Mouse (Mus musculus) midbrain, embryonic 13.5 days (tissue): ENCODE results near the gene Akr1c18. TPM values are rescaled to one million over a fixed set of nuclear protein-coding genes. Genes with fewer than 3 reads are reported as not detected.
"Not testable (repeated sequence)": the region's sequence is repeated elsewhere in the genome, so short reads cannot be mapped to it uniquely, and the experiment has no call there.

Source experiments
- ATAC-seq: fragments of 200-750 bp; cut with Nextera tagmentation; 2 replicates; pipeline ENCODE4 v1.8.0; 2017; ENCODE audit warnings: mild to moderate bottlenecking, moderate TSS enrichment, moderate library complexity
- H3K27ac ChIP-seq: fragments of 300-500 bp; sonication (generic); 2 replicates; pipeline ENCODE4 v1.5.1; 2015; ENCODE audit warnings: inconsistent platforms, mild to moderate bottlenecking, moderate library complexity
- H3K27me3 ChIP-seq: fragments of 300-500 bp; sonication (generic); 2 replicates; pipeline ENCODE4 v1.6.1; 2015; ENCODE audit warnings: mild to moderate bottlenecking, inconsistent platforms
- H3K36me3 ChIP-seq: fragments of 300-500 bp; sonication (generic); 2 replicates; pipeline ENCODE4 v1.6.1; 2015; ENCODE audit warnings: mild to moderate bottlenecking, inconsistent platforms
- H3K4me1 ChIP-seq: fragments of 300-500 bp; sonication (generic); replicated peaks from 2 replicates; pipeline ENCODE4 v1.6.1; 2015; ENCODE audit warnings: inconsistent platforms
- H3K4me2 ChIP-seq: fragments of 300-500 bp; sonication (generic); replicated peaks from 2 replicates; pipeline ENCODE4 v1.6.1; 2015; ENCODE audit warnings: moderate library complexity, mild to moderate bottlenecking, inconsistent platforms
- H3K4me3 ChIP-seq: fragments of 300-500 bp; sonication (generic); replicated peaks from 2 replicates; pipeline ENCODE4 v1.5.1; 2015; ENCODE audit warnings: mild to moderate bottlenecking, inconsistent platforms
- H3K9ac ChIP-seq: fragments of 300-500 bp; sonication (generic); replicated peaks from 2 replicates; pipeline ENCODE4 v1.6.1; 2015; ENCODE audit warnings: mild to moderate bottlenecking, inconsistent platforms
- H3K9me3 ChIP-seq: fragments of 300-500 bp; sonication (generic); 2 replicates; pipeline ENCODE4 v1.6.1; 2016; ENCODE audit warnings: mild to moderate bottlenecking, inconsistent platforms
- WGBS: fragments of 180-500 bp; shearing (Covaris S2); methylation state at CpG from one replicate; pipeline ENCODE4 v1.1.7; 2015; 5-methylcytosine and 5-hydroxymethylcytosine counted together
- polyA plus RNA-seq: library from polyadenylated mRNA; unstranded; fragments of >200 nt; fragmentation: Nextera tagmentation; extraction: Ambion mirVana; gene quantifications from 2 replicates; pipeline ENCODE4 v1.2.1, GENCODE M21; 2015

Akr1c18 gene
- polyA plus RNA-seq, result not detected in 2 replicates

- no peaks in the 10 kb centered on the region for H3K9me3 ChIP-seq
- no peak within 1 kb of the TSS for H3K4me2 ChIP-seq
- no peaks in the 10 kb centered on the region for H3K4me1 ChIP-seq
- H3K27ac ChIP-seq, result no peak within 1 kb of the TSS
- ATAC-seq, result no peak
- no peaks in the 10 kb centered on the region for H3K36me3 ChIP-seq
- no peaks in the 10 kb centered on the region for H3K27me3 ChIP-seq
- H3K4me3 ChIP-seq, result no peak within 1 kb of the TSS
- H3K9ac ChIP-seq, result no peak within 1 kb of the TSS
- 80% methylated on average over 5 of the region's 5 CpGs for WGBS
Observed at GRCm38 (mm10) chr13:4150518-4150917, at the start of gene Akr1c18. TSS of gene Akr1c18 (minus strand) at chr13:4150654.

DNA sequence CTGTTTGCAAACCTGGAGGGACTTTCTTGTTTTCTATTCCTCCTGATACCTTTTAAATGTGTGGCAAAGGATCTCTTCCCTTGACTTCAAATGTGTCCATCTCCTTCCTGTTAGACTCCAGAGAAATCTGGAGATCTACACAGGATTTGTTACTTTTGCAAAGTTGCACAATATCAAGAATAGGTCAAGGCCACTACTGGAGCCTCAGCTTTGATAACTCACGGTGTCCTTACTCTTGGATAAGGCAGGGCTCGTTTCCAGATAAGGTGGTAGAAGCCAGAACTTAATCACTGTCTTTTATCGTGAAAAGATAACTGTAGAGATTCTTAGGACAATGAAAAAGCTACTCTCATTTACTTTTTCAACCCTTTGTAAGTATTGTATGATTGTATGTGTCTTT is 42.1 kb upstream of the Akr1c18 start:
- ATAC-seq, result no peak
- Histone ChIP-seq H3K27me3 (no peaks in the 10 kb centered on the region), H3K36me3 (no peaks in the 10 kb centered on the region), H3K9ac (no peak overlapping the region), H3K4me2 (no peak overlapping the region), H3K9me3 (no peaks in the 10 kb centered on the region), H3K4me3 (no peak overlapping the region), H3K4me1 (no peaks in the 10 kb centered on the region), H3K27ac (no peak overlapping the region)
- 82% methylated on average over 3 of the region's 3 CpGs for whole genome bisulfite sequencing

GRCm38 (mm10) chr13:4190904-4191303 is 40.5 kb upstream of the Akr1c18 start, which contains the start of gene Akr1c13:
TSS of gene Akr1c13 (plus strand) at chr13:4191150.
- no peak for ATAC-seq
- no peaks in the 10 kb centered on the region for H3K36me3 ChIP-seq

GRCm38 (mm10) chr13:4188174-4188573 is 37.7 kb upstream of the Akr1c18 start:
- ATAC-seq, result no peak
- no peak overlapping the region for H3K27ac ChIP-seq
- 88% methylated on average over 2 of the region's 2 CpGs for WGBS
- H3K4me1 ChIP-seq, result no peaks in the 10 kb centered on the region
- no peaks in the 10 kb centered on the region for H3K9me3 ChIP-seq
- no peaks in the 10 kb centered on the region for H3K27me3 ChIP-seq
- H3K4me3 ChIP-seq, result no peak overlapping the region
- no peak overlapping the region for H3K9ac ChIP-seq
- no peak overlapping the region for H3K4me2 ChIP-seq
- H3K36me3 ChIP-seq, result no peaks in the 10 kb centered on the region

More at GRCm38 (mm10) chr13:4190904-4191303, 40.5 kb upstream of the Akr1c18 start, which contains the start of gene Akr1c13:
- Histone ChIP-seq H3K27me3 (no peaks in the 10 kb centered on the region), H3K4me2 (no peak within 1 kb of the TSS), H3K4me1 (no peaks in the 10 kb centered on the region), H3K4me3 (no peak within 1 kb of the TSS), H3K27ac (no peak within 1 kb of the TSS), H3K9me3 (no peaks in the 10 kb centered on the region), H3K9ac (no peak within 1 kb of the TSS)
- 81% methylated on average over 3 of the region's 3 CpGs for WGBS

GRCm38 (mm10) chr13:4186641-4187411 is 36.4 kb upstream of the Akr1c18 start:
- H3K36me3 ChIP-seq, H3K9me3 ChIP-seq, ATAC-seq, H3K9ac ChIP-seq, H3K4me2 ChIP-seq, H3K27me3 ChIP-seq, H3K4me1 ChIP-seq, H3K27ac ChIP-seq, H3K4me3 ChIP-seq: not testable (repeated sequence)
- WGBS, result 91% methylated on average over 7 of the region's 7 CpGs

GRCm38 (mm10) chr13:4183116-4183515 is 32.7 kb upstream of the Akr1c18 start:
- no peak overlapping the region for H3K27ac ChIP-seq
- no peak overlapping the region for H3K4me2 ChIP-seq
- no peak overlapping the region for H3K4me3 ChIP-seq
- no peak overlapping the region for H3K9ac ChIP-seq
- 64% methylated on average over 9 of the region's 9 CpGs for WGBS
- no peaks in the 10 kb centered on the region for H3K36me3 ChIP-seq
- H3K4me1 ChIP-seq, result no peaks in the 10 kb centered on the region
- no peak for ATAC-seq
- H3K27me3 ChIP-seq, result no peaks in the 10 kb centered on the region
- peaks cover 4% of the 10 kb centered on the region; the same call in 1 of the 2 replicates for H3K9me3 ChIP-seq

DNA sequence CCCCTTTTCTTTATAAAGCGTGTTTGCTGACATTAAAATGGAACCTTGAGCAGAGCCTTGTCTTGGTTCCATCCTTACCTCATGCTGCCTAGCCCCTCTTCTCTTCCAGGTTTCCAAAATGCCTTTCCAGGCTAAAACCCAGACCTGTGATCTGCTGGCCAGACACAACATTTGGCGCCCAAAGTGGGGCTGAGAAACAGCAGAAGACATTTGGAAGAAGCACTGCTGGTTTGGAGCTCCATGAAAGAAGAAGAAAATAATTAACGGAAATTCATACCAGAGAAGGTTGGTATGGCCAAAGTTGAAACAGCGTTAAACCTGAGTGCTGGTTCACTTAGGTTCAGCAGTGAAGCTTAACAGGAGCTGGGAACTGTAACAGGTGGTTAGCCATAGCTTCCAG is 30.9 kb upstream of the Akr1c18 start:
- WGBS, result 95% methylated on average over 4 of the region's 4 CpGs
- H3K4me1 ChIP-seq, H3K27ac ChIP-seq, H3K27me3 ChIP-seq, H3K4me2 ChIP-seq, ATAC-seq, H3K4me3 ChIP-seq, H3K9ac ChIP-seq, H3K9me3 ChIP-seq, H3K36me3 ChIP-seq: not testable (repeated sequence)

DNA sequence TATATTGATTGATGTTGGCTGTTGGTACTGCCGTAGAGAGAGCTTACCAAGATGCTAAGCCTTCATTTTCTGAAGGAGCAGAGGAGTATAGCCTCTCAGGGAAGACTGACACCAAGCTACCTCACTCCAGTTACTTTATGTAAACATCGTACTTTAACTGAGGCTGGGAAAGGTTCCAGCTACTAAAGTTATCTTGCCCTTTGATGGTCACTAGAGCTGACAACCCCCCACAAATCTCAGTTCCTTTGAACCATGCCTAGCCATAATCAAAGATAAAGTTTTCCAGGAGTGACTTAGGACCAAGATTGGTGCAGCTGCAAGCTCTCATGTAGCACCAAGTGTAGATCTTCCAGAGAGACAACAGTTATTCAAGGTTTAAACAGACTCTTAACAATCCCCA is 22.5 kb upstream of the Akr1c18 start:
- ATAC-seq, result no peak
- Histone ChIP-seq H3K4me2 (no peak overlapping the region), H3K9ac (no peak overlapping the region), H3K36me3 (no peaks in the 10 kb centered on the region), H3K9me3 (no peaks in the 10 kb centered on the region), H3K27ac (no peak overlapping the region), H3K4me3 (no peak overlapping the region), H3K27me3 (no peaks in the 10 kb centered on the region), H3K4me1 (no peaks in the 10 kb centered on the region)
- WGBS, result 79% methylated on average over 2 of the region's 2 CpGs

DNA sequence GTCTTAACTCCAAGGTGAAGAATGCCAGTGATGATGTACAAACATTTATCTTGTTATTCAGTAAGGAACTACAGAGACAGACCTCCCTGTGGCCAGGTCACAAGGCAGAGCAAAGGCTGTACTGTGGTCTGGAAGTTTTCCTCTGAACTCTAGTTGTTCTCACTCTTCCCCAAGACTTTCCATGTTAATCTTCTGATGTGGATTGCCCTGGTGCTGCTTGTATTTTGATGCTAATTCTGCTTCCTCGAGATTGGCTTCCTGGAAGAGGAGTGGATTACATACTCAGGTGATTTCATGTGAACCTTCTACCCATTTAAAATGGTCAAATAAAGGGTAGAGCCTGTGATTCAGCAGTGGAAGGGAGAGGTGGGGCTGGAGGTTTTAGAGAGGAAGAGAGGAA is 17.6 kb upstream of the Akr1c18 start:
- Histone ChIP-seq H3K4me2 (no peak overlapping the region), H3K9me3 (no peaks in the 10 kb centered on the region), H3K4me1 (no peaks in the 10 kb centered on the region), H3K27me3 (no peaks in the 10 kb centered on the region), H3K4me3 (no peak overlapping the region), H3K36me3 (no peaks in the 10 kb centered on the region), H3K9ac (no peak overlapping the region), H3K27ac (no peak overlapping the region)
- 42% methylated on average over 1 of the region's 1 CpGs for WGBS
- ATAC-seq, result no peak

GRCm38 (mm10) chr13:4155286-4155685 is 4.8 kb upstream of the Akr1c18 start:
- ATAC-seq, result no peak
- no peak overlapping the region for H3K27ac ChIP-seq
- no peak overlapping the region for H3K4me3 ChIP-seq
- no peak overlapping the region for H3K9ac ChIP-seq
- no peaks in the 10 kb centered on the region for H3K36me3 ChIP-seq
- no peaks in the 10 kb centered on the region for H3K4me1 ChIP-seq
- H3K9me3 ChIP-seq, result no peaks in the 10 kb centered on the region
- no peak overlapping the region for H3K4me2 ChIP-seq
- H3K27me3 ChIP-seq, result no peaks in the 10 kb centered on the region
- WGBS, result 23% methylated on average over 2 of the region's 2 CpGs

DNA sequence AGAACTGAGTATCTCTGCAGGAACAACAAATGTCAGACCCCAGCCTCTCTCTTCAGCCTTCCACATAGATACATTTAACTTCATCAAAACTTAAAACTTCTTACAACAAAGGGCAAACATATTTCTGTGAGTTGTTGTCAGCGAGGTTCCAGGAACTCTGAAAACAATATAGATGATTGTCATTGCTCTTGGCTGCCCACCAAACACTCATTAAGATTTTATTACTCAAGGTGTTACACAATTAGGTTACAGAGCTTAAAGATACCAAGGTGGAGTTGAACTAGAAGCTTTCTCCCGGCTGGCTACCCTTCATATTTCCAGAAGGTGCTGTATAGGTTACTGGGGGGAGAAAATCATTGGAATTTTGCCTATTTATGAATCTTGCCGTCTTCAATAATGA is 3.1 kb upstream of the Akr1c18 start:
- no peak for ATAC-seq

DNA sequence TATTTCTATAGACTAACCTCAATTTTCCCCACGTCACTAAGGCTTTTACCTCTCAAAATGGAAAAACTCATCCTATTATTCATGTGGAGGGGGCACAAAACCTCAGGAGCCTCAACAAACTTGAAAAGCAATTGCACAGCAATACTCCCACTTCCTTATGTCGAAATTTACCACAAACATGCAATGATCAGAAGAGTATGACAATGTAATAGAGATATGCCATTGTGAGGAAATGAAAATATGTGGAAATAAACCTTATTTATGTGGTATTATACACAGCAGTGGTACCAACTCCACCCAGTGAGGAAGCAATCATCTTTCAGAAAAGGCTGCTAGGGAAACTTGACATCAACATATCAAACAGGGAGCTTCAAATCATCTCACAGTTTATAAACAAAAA is 2.5 kb upstream of the Akr1c18 start:
- no peak overlapping the region for H3K4me2 ChIP-seq
- H3K4me1 ChIP-seq, result no peaks in the 10 kb centered on the region
- H3K36me3 ChIP-seq, result no peaks in the 10 kb centered on the region
- no peaks in the 10 kb centered on the region for H3K27me3 ChIP-seq
- no peak overlapping the region for H3K9ac ChIP-seq
- no peaks in the 10 kb centered on the region for H3K9me3 ChIP-seq
- WGBS, result 73% methylated on average over 2 of the region's 2 CpGs
- no peak overlapping the region for H3K27ac ChIP-seq
- no peak for ATAC-seq
- no peak overlapping the region for H3K4me3 ChIP-seq

More for the DNA sequence above, 3.1 kb upstream of the Akr1c18 start:
- H3K9ac ChIP-seq, result no peak overlapping the region
- 87% methylated on average over 3 of the region's 3 CpGs for WGBS
- H3K36me3 ChIP-seq, result no peaks in the 10 kb centered on the region
- no peak overlapping the region for H3K4me3 ChIP-seq
- no peaks in the 10 kb centered on the region for H3K9me3 ChIP-seq
- H3K4me2 ChIP-seq, result no peak overlapping the region
- no peaks in the 10 kb centered on the region for H3K27me3 ChIP-seq
- H3K27ac ChIP-seq, result no peak overlapping the region
- no peaks in the 10 kb centered on the region for H3K4me1 ChIP-seq

GRCm38 (mm10) chr13:4144261-4144660 is 6.2 kb downstream of the Akr1c18 start:
- no peak for ATAC-seq
- WGBS, result 71% methylated on average over 1 of the region's 1 CpGs
- Histone ChIP-seq H3K9ac (no peak overlapping the region), H3K27ac (no peak overlapping the region), H3K4me3 (no peak overlapping the region), H3K27me3 (no peaks in the 10 kb centered on the region), H3K4me1 (no peaks in the 10 kb centered on the region), H3K4me2 (no peak overlapping the region), H3K9me3 (no peaks in the 10 kb centered on the region), H3K36me3 (no peaks in the 10 kb centered on the region)
